Mouse (Mus musculus) forebrain, embryonic 13.5 days (tissue): ENCODE data around the gene Ctbp2. TPM values are rescaled to one million over a fixed set of nuclear protein-coding genes. Genes with fewer than 3 reads are reported as not detected.
A peak's percentile ranks its signal among the peaks of the same experiment; 100 is the strongest.

ENCODE experiments used
- ATAC-seq: fragments of 200-750 bp; cut with Nextera tagmentation; 2 replicates; pipeline ENCODE4 v1.8.0; 2017
- H3K27ac ChIP-seq: fragments of 300-500 bp; sonication (generic); 2 replicates; pipeline ENCODE4 v1.5.1; 2015; ENCODE audit warnings: inconsistent platforms, mild to moderate bottlenecking, moderate library complexity
- H3K27me3 ChIP-seq: fragments of 300-500 bp; sonication (generic); 2 replicates; pipeline ENCODE4 v1.6.1; 2015; ENCODE audit warnings: mild to moderate bottlenecking, inconsistent platforms
- H3K36me3 ChIP-seq: fragments of 300-500 bp; sonication (generic); 2 replicates; pipeline ENCODE4 v1.6.1; 2015; ENCODE audit warnings: mild to moderate bottlenecking, inconsistent platforms; ENCODE audit not compliant: poor library complexity, severe bottlenecking
- H3K4me1 ChIP-seq: fragments of 300-500 bp; sonication (generic); 2 replicates; pipeline ENCODE4 v1.6.1; 2015; ENCODE audit warnings: inconsistent platforms
- H3K4me2 ChIP-seq: fragments of 300-500 bp; sonication (generic); 2 replicates; pipeline ENCODE4 v1.6.1; 2015; ENCODE audit warnings: inconsistent platforms, mild to moderate bottlenecking, moderate library complexity
- H3K4me3 ChIP-seq: fragments of 300-500 bp; sonication (generic); 2 replicates; pipeline ENCODE4 v1.5.1; 2015; ENCODE audit warnings: mild to moderate bottlenecking, inconsistent platforms
- H3K9ac ChIP-seq: fragments of 300-500 bp; sonication (generic); 2 replicates; pipeline ENCODE4 v1.6.1; 2015; ENCODE audit warnings: mild to moderate bottlenecking, inconsistent platforms
- H3K9me3 ChIP-seq: fragments of 300-500 bp; sonication (generic); replicated peaks from 2 replicates; pipeline ENCODE4 v1.6.1; 2016; ENCODE audit warnings: inconsistent platforms
- WGBS: fragments of 180-500 bp; shearing (Covaris S2); methylation state at CpG from one replicate; pipeline ENCODE4 v1.1.7; 2015; 5-methylcytosine and 5-hydroxymethylcytosine counted together
- polyA plus RNA-seq: library from polyadenylated mRNA; unstranded; fragments of >200 nt; fragmentation: Nextera tagmentation; extraction: Ambion mirVana; gene quantifications from 2 replicates; pipeline ENCODE4 v1.2.1, GENCODE M21; 2015

Gene Ctbp2
- polyA plus RNA-seq, 1 experiment from 2014 or later = 104 TPM

GRCm38 (mm10) chr7:133029496-133030047, 94.6 kb downstream of the Ctbp2 start:
- Histone ChIP-seq H3K4me3 (no peak overlapping the region), H3K4me1 (peaks cover 54% of the 10 kb centered on the region), H3K27me3 (no peaks in the 10 kb centered on the region), H3K9me3 (no peaks in the 10 kb centered on the region), H3K36me3 (no peaks in the 10 kb centered on the region), H3K9ac (no peak overlapping the region), H3K4me2 (no peak overlapping the region), H3K27ac (no peak overlapping the region)
- ATAC-seq = no peak
- 79% methylated on average over 8 of the region's 8 CpGs for WGBS

- Histone ChIP-seq H3K4me2 (no peak overlapping the region), H3K4me3 (no peak overlapping the region), H3K4me1 (peaks cover 49% of the 10 kb centered on the region), H3K36me3 (peaks cover 3% of the 10 kb centered on the region; the same call in 1 of the 2 replicates), H3K9ac (no peak overlapping the region), H3K27me3 (no peaks in the 10 kb centered on the region), H3K27ac (no peak overlapping the region), H3K9me3 (no peaks in the 10 kb centered on the region)
- no peak for ATAC-seq
- WGBS = 89% methylated on average over 8 of the region's 8 CpGs
Measured at GRCm38 (mm10) chr7:133029004-133029403, 95.2 kb downstream of the Ctbp2 start.

- 91% methylated on average over 4 of the region's 4 CpGs for WGBS
- H3K27ac ChIP-seq = no peak overlapping the region
Measured at GRCm38 (mm10) chr7:133027930-133028329, 96.2 kb downstream of the Ctbp2 start.

GRCm38 (mm10) chr7:133024694-133025093, 99.5 kb downstream of the Ctbp2 start:
- Histone ChIP-seq H3K4me3 (no peak overlapping the region), H3K4me2 (no peak overlapping the region), H3K9me3 (no peaks in the 10 kb centered on the region), H3K36me3 (peaks cover 5% of the 10 kb centered on the region; the same call in 1 of the 2 replicates), H3K9ac (no peak overlapping the region), H3K27me3 (no peaks in the 10 kb centered on the region), H3K27ac (no peak overlapping the region), H3K4me1 (peaks cover 64% of the 10 kb centered on the region)
- WGBS = 77% methylated on average over 1 of the region's 1 CpGs
- ATAC-seq = no peak

More at GRCm38 (mm10) chr7:133027930-133028329, 96.2 kb downstream of the Ctbp2 start:
- H3K4me2 ChIP-seq = no peak overlapping the region
- no peaks in the 10 kb centered on the region for H3K27me3 ChIP-seq
- H3K9me3 ChIP-seq = no peaks in the 10 kb centered on the region
- no peak overlapping the region for H3K4me3 ChIP-seq
- H3K9ac ChIP-seq = no peak overlapping the region
- peaks cover 5% of the 10 kb centered on the region; the same call in 1 of the 2 replicates for H3K36me3 ChIP-seq
- no peak for ATAC-seq
- peaks cover 39% of the 10 kb centered on the region for H3K4me1 ChIP-seq

GRCm38 (mm10) chr7:133019481-133020020, 104.6 kb downstream of the Ctbp2 start:
- H3K27me3 ChIP-seq = no peaks in the 10 kb centered on the region
- WGBS = 22% methylated on average over 6 of the region's 6 CpGs
- no peaks in the 10 kb centered on the region for H3K9me3 ChIP-seq
- peaks cover 7% of the 10 kb centered on the region; the same call in 1 of the 2 replicates for H3K36me3 ChIP-seq
- H3K27ac ChIP-seq = 0 out of 2 replicates have a peak overlapping the region, but pooled peaks have one; percentile 19
- H3K9ac ChIP-seq = no peak overlapping the region
- H3K4me3 ChIP-seq = no peak overlapping the region
- H3K4me1 ChIP-seq = peaks cover 67% of the 10 kb centered on the region
- H3K4me2 ChIP-seq = no peak overlapping the region
- ATAC-seq = no peak

GRCm38 (mm10) chr7:133018961-133019360, 105.2 kb downstream of the Ctbp2 start:
- H3K27me3 ChIP-seq = no peaks in the 10 kb centered on the region
- H3K36me3 ChIP-seq = peaks cover 6% of the 10 kb centered on the region; the same call in 1 of the 2 replicates
- H3K4me1 ChIP-seq = peaks cover 73% of the 10 kb centered on the region
- H3K9me3 ChIP-seq = no peaks in the 10 kb centered on the region
- no peak overlapping the region for H3K4me2 ChIP-seq
- no peak overlapping the region for H3K9ac ChIP-seq
- no peak for ATAC-seq
- H3K27ac ChIP-seq = no peak overlapping the region
- H3K4me3 ChIP-seq = no peak overlapping the region
- 61% methylated on average over 7 of the region's 7 CpGs for WGBS

- H3K36me3 ChIP-seq = 0 out of 2 replicates have a peak, but pooled peaks cover 5% of the 10 kb centered on the region
- peak overlapping the region; percentile 69 for H3K27ac ChIP-seq
- H3K4me3 ChIP-seq = no peak overlapping the region
- peak overlapping the region; percentile 14 for H3K9ac ChIP-seq
- no peaks in the 10 kb centered on the region for H3K9me3 ChIP-seq
- peak; percentile 39; the same call in 1 of the 2 replicates for ATAC-seq
- 7% methylated on average over 7 of the region's 7 CpGs for WGBS
- peaks cover 88% of the 10 kb centered on the region for H3K4me1 ChIP-seq
- H3K4me2 ChIP-seq = peak overlapping the region; percentile 34
- H3K27me3 ChIP-seq = no peaks in the 10 kb centered on the region
Measured at GRCm38 (mm10) chr7:133015416-133016070, 108.6 kb downstream of the Ctbp2 start.

GRCm38 (mm10) chr7:133014631-133015030, 109.5 kb downstream of the Ctbp2 start:
- H3K9ac ChIP-seq = peak overlapping the region; percentile 14
- H3K36me3 ChIP-seq = peaks cover 5% of the 10 kb centered on the region; the same call in 1 of the 2 replicates
- H3K27me3 ChIP-seq = no peaks in the 10 kb centered on the region
- peaks cover 87% of the 10 kb centered on the region for H3K4me1 ChIP-seq
- no peak for ATAC-seq
- H3K9me3 ChIP-seq = no peaks in the 10 kb centered on the region
- WGBS = 90% methylated on average over 14 of the region's 14 CpGs
- H3K27ac ChIP-seq = peak overlapping the region; percentile 69; the same call in 1 of the 2 replicates
- H3K4me3 ChIP-seq = no peak overlapping the region
- H3K4me2 ChIP-seq = no peak overlapping the region

GRCm38 (mm10) chr7:133013923-133014322, 110.2 kb downstream of the Ctbp2 start:
- 92% methylated on average over 10 of the region's 10 CpGs for WGBS
- Histone ChIP-seq H3K36me3 (peaks cover 5% of the 10 kb centered on the region; the same call in 1 of the 2 replicates), H3K27me3 (no peaks in the 10 kb centered on the region), H3K4me3 (no peak overlapping the region), H3K4me1 (peaks cover 82% of the 10 kb centered on the region), H3K4me2 (no peak overlapping the region), H3K9me3 (no peaks in the 10 kb centered on the region), H3K9ac (no peak overlapping the region), H3K27ac (0 out of 2 replicates have a peak overlapping the region, but pooled peaks have one; percentile 10)
- no peak for ATAC-seq

GRCm38 (mm10) chr7:133012637-133013366, 111.4 kb downstream of the Ctbp2 start:
- WGBS = 71% methylated on average over 14 of the region's 14 CpGs
- Histone ChIP-seq H3K4me1 (peaks cover 82% of the 10 kb centered on the region), H3K4me2 (no peak overlapping the region), H3K27ac (peak overlapping the region; percentile 20; the same call in 1 of the 2 replicates), H3K27me3 (no peaks in the 10 kb centered on the region), H3K4me3 (no peak overlapping the region), H3K9me3 (no peaks in the 10 kb centered on the region), H3K9ac (no peak overlapping the region), H3K36me3 (peaks cover 5% of the 10 kb centered on the region; the same call in 1 of the 2 replicates)
- ATAC-seq = no peak

GRCm38 (mm10) chr7:133011611-133012010, 112.5 kb downstream of the Ctbp2 start:
- peak overlapping the region; percentile 34; the same call in 1 of the 2 replicates for H3K4me2 ChIP-seq
- peak; percentile 40; the same call in 1 of the 2 replicates for ATAC-seq
- H3K4me3 ChIP-seq = no peak overlapping the region
- no peaks in the 10 kb centered on the region for H3K9me3 ChIP-seq
- WGBS = 25% methylated on average over 4 of the region's 4 CpGs
- no peak overlapping the region for H3K9ac ChIP-seq
- no peaks in the 10 kb centered on the region for H3K27me3 ChIP-seq
- peak overlapping the region; percentile 86 for H3K27ac ChIP-seq
- peaks cover 90% of the 10 kb centered on the region for H3K4me1 ChIP-seq
- peaks cover 5% of the 10 kb centered on the region; the same call in 1 of the 2 replicates for H3K36me3 ChIP-seq
